Mouse (Mus musculus): ENCODE measurements around the gene Lpar2.

DNA sequence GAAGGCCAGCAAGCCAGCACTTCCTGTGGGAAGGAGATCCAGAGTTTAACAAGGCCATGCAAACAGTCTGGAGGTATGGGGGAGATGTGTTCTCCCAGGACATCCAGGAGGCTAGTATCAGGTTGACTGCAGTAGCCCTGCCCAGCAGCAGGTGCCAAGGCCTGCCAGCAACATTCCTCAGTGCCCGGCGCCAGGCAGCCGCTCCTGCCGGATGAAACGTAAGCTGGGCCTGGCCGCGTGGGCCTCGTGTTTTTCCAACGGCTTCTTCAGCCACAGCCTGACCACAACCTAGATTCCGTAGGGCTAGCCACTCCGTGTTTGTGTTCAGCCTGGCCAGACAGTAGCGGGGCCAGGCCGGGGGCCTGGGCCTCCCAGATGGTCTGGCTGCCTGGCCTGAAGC lies 52.4 kb downstream of the Lpar2 start:
- TF ChIP-seq CTCF (IDR thresholded peaks at IDR 0.05) (no peak), EP300 (IDR thresholded peaks at IDR 0.05) (no peak)
